Mouse (Mus musculus): ENCODE results near the gene Dbp. TPM values are rescaled to one million over a fixed set of nuclear protein-coding genes. Genes with fewer than 3 reads are reported as not detected.

Gene Dbp
- total RNA-seq, 2 experiments from 2014 or later: 22.6 to 25.1 TPM

DNA sequence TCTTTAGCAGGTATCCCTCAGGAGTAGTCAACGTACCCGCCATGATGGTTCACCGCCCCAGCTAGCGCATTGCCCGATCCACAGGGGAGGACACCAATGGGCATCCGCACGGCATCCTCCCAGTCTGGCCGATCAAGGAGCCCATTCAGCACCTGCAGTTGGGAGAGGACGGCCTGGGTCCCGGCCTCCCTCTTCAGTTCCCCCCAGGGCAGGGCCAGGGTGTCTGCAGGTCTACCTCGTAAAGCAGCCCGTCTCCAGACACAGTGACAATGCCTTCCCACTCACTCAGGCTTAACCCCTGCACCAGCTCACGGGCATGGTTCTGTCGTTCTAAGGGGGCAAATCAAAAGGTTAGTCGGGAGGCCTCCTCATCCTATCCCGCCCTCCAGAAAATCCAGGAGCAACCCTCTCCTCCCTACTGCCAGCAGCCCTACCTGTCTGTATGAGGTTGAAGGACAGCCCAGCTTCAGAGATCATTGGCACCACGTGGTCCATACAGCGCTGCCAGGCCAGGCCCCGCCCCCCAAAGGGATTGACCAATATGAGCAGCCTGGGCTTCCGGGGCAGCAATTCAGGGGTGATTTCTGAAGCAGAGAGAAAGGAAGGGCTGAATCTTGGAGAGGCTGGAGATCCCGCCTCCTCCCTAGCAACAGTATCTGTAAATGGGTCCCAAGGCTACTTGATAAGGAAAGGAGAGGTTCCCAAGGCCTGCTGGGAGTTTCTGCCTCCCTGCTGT is 7.3 kb downstream of the Dbp start:
- DNase-seq: peak; percentile 28

DNA sequence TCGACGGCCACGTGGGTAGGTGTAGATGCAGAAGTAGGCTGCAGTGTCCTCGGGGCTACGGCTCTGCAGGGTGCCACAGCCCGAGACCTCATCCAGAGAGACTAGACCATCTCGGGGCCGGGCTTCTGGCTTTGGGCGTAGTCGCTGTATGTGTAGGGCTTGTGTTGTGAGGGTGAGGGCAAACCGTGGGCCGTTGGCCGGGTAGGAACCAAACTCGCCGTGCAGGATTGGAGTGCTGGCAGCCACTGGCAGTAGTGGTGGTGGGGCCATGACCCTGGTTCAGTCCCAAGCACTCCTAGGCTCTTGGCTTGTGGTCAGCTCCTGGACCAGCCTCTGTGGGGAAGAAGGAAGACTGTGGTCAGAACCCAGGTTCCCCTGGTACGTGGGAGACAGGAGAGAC is 8.5 kb downstream of the Dbp start:
- DNase-seq: no peak

DNA sequence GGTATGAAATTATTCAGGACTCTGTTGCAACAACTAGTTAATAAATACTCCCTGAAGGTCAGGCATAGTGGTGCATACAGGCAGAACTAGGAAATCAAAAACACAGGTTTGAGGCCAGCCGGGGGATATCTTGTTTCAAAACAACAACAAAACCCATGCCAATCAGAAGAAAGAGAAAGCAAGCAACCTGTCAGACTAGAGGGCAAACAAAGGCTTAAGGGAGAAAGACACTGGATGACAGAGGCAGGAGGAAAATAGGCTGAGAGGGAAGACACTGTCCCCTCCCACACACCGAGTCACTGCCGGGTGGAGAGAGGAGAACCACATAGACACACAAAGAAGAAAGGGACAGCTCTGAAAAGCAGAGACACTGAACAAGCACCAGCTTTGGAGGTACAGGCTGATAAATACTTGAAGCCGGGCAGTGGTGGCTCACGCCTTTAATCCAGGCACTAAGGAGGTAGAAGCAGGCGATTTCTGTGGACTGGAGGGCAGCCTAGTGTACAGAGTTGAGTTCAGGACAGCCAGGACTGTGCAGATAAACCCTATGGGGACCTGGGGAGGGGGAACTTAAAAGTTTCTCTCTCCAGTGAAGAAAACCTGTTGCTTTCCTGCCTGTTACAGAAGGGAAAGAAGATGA is 9.1 kb downstream of the Dbp start:
- DNase-seq: no peak

DNA sequence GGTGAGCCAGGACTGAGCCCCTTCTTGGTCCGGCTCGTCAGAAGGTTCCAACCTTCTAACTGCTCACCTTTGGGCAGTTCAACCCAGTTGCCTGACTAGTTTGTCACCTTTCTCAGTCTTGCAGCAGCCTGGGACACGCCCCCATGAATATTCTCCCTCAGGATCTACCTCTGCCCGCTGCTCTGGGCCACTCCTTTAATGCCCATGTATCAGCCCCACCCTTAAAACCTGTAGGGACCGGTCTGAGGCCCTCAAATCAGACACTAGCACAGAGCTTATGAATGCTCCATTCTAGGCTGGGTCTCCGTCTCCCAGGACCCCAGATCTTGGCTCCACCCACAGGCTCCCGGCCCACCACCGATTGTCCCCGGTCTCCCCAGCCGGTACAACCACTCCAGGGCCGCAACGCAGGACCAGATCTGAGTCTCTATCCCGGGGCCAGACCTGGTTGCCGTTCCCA is 9.8 kb downstream of the Dbp start:
- no peak for DNase-seq

DNA sequence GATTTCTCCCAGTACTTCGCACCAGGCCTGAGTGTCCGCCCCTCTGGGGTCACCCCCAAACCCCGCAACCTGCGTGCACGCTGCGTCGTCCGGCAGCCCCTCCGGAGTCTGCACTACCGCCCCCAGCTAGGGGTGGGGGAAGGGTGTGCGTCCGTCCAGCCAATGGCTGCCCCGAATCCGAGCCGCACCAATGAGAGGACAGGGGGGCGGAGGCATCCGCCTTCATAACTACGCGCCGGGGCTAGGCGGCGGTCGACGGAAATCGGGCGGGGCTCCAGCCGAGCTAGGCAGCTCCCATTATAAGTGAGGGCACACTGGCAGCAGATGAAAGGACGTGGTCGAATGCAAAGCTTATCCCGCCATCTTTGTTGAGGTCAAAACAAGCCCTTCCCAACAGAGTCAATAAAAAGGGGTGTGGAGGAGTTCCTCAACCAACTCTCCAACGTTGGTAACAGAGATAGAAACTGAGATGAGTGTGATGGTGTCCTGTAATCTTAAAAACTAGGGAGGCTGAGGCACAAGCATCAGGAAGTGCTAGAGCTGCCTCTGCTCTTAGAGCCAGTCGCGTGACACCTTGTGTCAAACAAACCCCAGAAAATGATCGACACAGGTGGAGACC is 10.3 kb downstream of the Dbp start, which contains the start of gene Rpl18:
Gene Rpl18, plus strand, starts transcription at position 368 of the 619 bp plus-strand sequence.
- DNase-seq: peak; percentile 98

DNA sequence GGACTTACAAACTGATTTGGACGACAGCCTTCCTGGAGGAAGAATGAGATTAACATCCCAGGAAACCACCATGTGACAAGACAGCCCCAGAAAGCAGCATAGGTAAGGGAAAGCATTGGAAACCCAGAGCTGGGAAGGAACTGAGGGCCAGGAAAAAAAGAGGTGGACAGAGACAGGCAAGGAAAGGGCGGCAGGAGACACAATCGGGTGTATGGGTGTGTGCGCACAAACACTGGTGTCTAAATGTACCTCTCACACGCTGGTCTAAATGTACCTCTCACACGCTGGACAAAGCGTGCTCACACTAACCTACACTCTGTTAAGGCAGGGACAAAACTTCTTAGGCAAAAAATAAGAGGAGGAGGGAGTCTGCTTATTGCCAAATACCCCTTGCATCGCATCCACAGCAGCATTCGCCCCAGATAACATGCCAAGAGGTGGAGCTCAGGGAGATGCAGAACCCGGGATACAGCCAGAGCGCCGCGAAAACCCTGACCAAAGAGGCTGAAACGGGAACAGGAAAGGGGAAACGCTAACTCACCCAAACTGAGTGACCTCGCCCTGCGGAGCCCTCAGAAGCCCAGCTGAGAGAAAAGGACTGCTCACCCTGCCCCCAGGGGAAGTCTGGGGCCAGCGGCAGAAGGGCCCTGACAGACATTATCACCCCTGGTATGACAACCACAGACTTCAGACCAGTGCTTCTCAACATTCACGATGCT is 11.0 kb downstream of the Dbp start:
- DNase-seq: no peak

DNA sequence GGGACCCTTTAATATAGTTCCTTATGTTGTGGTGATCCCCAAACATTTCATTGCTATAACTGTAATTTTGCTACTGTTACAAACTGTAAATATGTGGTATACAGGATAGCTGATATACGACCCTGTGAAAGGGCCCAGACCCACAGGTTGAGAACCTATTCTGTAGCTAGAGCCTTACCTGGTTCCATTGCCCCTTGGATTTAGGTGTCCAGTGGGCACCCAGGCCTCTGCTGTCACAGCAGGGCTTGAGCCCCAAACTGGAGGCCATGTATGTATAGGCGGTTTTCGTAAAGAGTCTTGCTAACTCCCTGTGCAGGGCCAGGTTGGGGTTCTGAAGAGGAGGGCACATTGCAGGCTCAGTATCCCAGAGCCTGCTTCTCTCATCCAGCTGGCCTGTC is 11.6 kb downstream of the Dbp start:
- no peak for DNase-seq

DNA sequence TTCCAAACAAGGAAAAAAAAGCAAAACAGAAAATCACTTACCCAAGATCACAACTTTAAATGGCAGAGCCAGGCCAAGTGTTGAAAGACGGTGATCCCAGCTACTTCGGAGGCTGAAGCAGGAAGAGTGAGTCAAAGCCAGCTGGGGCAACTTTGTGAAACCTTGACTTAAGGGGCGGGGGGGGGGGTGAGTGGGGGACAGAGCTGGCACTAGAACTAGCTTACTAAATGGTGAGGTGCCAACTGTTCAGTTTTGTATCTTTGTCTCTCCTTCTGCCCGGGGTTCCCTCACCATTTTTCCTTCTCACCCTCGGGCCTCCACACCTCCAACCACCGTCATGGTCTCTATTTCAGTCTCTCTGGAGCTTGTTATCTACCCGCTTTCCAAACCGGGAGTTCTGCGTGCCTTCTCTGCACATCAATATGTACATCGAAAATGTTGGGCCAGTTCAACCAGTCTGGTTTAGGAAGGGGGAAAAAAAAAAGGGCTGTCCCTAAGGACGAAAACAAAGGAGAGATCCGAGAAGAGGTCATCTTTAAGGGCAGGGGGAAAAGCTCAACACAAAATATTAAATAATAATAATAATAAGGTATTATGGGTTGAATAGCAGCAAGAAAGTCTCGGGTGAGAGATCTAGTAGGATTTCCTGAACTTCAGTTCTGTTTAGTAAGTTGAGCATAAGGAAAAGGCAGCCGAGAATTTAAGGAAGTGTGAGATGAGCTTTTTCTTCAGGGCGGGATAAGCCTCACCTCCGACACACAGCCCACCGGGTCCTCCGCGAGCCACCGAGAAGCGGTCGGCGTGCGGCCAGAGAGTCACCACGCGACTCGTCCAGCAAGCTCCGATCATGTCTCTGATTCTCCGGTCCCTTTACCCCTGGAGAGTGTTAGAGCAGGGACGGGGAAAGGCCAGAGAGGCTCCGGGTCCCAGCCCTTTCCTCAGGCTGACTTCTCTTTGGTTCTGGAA is 12.3 kb downstream of the Dbp start:
- no peak for DNase-seq

DNA sequence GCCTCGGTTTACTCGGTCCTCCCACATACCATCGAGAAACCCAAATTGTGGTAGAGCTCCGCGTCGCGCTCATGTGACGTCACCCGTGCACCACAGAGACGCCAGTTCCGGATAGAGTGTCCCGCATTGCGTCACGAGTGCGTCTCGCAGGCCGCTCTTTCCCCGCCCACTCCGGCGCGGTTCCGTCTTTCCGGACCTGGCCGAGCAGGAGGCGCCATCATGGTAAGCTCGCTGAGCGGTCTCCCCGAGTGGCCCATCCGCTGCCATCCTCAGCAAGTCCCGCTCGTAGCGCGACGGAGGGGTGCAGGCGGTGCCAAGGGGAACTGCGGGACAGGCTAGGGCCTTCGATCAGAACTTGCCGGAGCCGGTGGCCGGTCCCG is 13.0 kb downstream of the Dbp start, which contains the start of gene Sphk2:
Gene Sphk2, minus strand, starts transcription at position 85 of the 380 bp plus-strand sequence.
- DNase-seq: peak; percentile 99

GRCm38 (mm10) chr7:45718331-45718730 is 13.4 kb downstream of the Dbp start:
- no peak for DNase-seq

- DNase-seq: no peak
Observed at GRCm38 (mm10) chr7:45719180-45719579, 14.3 kb downstream of the Dbp start.

- no peak for DNase-seq
Observed at GRCm38 (mm10) chr7:45719738-45720412, 15.0 kb downstream of the Dbp start.

- DNase-seq: no peak
Observed at GRCm38 (mm10) chr7:45720413-45721233, 15.7 kb downstream of the Dbp start, which contains the start of gene Fam83e. Gene Fam83e, plus strand, starts transcription at chr7:45721212.

GRCm38 (mm10) chr7:45721234-45721571 is 16.3 kb downstream of the Dbp start:
- no peak for DNase-seq

DNA sequence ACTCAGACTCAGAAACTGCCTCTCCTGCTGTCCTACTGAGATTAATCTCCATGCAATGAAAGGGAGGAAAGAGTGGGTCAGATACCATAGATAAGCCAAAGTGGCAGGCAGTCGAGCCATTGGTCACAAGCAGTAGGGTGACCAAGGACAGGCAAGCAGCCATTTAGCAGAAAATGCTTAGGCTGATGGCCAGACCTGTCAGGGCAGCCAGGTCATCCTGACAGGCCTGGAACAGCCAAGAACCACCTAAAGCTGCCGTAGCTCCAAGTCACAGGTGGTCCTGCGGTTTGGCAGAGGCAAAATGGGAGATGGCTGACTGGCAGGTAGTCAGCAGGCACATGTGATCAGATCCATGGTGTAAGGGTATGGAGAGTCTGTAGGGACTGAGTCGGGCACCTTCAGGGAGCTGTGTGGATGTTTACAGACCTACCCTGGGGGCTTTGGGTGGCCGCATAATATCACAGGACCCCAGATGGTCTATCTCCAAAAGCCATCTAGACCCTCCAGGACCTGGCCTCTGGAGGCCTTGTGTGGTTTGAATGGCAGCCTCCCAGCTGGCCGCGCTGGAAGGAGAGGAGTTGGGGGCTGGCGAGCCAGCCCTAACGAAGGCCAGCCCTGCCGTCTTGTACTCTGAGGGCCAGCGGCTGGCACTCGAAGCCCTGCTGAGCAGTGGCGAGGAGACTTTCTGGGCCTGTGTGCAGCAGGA is 16.9 kb downstream of the Dbp start:
- DNase-seq: no peak

DNA sequence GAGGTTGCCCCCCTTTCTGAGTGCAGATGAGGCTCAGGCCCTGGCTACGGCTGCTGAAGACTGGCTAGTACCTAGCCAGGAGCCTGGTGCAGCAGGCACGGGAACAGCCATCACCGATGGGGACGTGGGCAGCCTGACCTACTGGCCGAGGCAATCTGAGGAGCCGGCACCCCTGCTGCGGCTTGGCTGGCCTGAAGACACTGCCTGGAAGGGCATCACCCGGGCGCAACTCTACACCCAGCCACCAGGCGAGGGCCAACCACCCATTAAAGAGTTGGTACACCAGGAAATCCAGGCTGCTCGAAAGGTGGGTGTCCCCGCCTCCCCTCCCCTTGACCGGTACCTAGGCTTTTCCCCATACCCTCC is 17.4 kb downstream of the Dbp start:
- DNase-seq: no peak

DNA sequence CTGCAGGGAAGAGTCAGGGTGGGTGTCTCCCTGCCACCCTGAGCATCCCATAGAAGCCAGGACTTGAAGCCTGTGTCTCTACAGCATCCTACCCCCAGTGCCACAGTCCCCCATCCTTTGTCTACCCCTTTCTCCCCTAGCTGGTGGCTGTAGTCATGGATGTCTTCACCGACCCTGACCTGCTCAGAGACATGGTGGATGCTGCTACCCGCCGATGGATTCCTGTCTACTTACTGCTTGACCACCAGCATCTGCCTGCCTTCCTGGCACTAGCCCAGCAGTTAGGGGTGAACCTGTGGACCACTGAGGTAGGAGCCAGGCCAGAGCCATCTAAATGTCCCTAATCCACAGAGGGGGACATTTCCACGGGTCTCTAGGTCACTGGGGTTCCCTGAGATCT is 18.4 kb downstream of the Dbp start:
- DNase-seq: no peak

- no peak for DNase-seq
Observed at GRCm38 (mm10) chr7:45723781-45724180, 18.9 kb downstream of the Dbp start.

GRCm38 (mm10) chr7:45725151-45725550 is 20.3 kb downstream of the Dbp start:
- no peak for DNase-seq

DNA sequence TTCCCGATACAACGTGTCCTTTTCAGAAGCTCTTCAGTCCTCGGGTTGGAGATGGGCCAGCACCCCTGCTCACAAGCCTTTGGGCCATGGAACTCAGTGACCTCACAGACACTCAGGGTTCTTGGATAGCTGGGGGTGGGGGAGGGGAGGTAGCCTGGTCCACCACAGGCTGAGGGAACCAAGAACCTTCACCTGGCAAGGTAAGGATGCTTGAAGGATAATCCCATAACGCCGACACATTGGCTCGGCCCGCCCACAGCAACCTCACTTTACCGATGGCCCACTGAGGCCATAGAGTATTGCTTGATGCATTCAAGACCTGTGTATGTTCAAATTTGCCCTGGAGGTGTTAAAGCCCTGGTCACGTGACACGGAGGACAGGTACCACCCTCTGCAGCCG is 20.8 kb downstream of the Dbp start, which contains the start of gene Spaca4:
Gene Spaca4, minus strand, starts transcription at position 101 of the 400 bp plus-strand sequence.
- DNase-seq: no peak
